Mouse (Mus musculus) testis, postnatal 10 days (tissue): ENCODE results near the gene Tef.
A peak's percentile ranks its signal among the peaks of the same experiment; 100 is the strongest.

ENCODE experiments used
- DNase-seq: peaks from one replicate; pipeline ENCODE4 v3.0.0; 2021; ENCODE audit warnings: low spot score

Gene Tef

DNA sequence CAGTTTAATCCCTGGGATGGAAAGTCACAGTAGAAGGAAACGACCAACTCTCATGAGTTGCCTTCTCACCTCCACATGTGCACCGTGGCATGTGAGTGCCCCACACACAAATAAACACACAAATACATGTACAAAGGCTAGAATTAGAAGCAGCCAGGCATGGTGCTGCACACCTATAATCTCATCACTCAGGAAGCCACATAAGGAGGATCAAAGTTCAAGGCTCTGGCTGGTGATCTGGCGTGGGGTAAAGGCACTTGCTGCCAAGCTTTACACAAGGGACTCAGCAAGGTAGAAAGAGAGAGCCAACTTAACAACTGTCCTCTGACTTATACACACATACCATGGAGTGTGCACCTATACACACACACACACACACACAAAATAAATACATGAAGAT, 1.8 kb upstream of the Tef start:
- no peak for DNase-seq

DNA sequence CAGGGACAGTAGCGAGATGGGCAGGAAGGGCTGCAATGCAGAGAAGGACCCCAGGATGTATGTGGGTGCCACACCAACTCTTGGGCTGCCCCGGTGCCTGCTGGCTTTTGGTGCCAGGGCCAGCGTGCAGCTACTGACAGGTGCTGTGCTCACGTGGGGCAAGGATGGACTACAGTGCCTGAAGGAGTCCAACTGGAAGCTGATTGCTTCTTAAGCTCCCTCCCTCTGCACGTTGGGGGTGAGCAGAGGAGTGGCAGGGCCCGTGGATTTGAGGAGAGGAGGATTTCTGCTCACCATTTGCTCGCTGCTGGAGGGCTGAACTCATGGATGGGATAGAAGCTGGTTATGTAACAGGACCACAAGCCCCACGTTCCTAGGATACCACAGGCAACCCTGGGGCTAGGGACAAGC, 725 bp downstream of the Tef start:
- DNase-seq: no peak

DNA sequence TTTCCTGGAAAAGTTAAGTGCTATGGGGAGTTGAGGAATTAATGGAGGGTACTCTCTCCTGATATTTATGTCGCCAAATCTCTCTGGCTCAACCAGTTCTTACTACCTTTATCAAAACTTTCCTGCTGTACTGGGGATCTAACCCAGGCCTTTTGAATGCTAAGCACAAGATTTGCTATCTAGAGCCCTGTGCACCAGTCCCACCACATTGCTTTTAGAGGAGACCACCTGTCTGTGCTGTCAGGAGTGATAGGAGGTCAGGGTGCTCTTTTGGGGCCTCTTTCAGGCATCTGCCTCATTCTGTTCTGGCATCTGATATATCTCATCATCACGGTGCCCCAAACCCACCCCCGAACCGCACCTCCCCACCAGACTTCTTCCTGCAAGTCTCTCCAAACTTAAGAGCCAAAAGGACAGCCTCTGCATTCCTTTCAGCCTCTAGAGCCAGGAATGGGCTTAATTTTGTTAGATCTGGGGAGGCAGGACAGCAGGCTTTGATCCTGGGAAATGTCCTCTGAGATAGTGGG, 1.3 kb downstream of the Tef start:
- no peak for DNase-seq

GRCm38 (mm10) chr15:81804172-81804571, 2.0 kb downstream of the Tef start:
- DNase-seq: no peak

DNA sequence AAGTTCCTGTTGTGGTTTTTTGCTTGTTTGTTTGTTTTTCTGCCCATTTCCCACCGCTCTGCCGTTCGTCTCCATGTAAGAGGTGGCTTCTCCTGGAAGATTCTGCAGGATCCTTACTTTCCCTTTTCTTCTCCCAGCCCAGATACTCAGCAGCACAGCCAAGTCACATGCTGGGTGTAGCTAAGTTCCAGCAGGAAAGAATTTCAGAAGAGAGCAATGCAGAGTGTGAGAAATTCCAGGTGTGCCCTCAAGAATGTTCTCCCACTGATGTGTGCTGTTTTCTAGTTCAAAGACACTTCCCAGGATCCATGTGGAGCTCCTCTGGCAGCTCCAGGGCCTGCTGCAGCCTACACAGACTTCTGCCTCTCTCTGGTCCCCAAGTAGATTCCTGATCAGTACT, 2.7 kb downstream of the Tef start:
- no peak for DNase-seq

DNA sequence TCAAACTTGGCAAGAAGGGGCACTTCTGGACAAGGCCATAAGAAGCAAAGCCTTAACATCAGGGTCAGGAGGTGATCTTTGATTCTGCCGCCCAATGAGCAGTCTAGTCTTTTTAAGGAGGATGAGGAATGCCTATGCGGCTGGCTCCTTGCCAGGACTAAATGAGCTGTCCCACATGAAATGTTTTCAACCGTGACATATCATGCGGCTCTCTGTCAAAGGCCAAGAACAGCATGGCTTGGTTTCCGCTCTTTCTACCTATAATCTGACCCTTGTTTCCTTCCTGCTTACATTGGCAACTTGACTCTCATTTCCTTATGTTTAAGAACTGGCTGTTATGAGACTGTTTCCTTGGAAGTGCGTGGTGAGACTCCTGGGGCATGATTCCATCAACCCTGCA, 3.4 kb downstream of the Tef start:
- no peak for DNase-seq

DNA sequence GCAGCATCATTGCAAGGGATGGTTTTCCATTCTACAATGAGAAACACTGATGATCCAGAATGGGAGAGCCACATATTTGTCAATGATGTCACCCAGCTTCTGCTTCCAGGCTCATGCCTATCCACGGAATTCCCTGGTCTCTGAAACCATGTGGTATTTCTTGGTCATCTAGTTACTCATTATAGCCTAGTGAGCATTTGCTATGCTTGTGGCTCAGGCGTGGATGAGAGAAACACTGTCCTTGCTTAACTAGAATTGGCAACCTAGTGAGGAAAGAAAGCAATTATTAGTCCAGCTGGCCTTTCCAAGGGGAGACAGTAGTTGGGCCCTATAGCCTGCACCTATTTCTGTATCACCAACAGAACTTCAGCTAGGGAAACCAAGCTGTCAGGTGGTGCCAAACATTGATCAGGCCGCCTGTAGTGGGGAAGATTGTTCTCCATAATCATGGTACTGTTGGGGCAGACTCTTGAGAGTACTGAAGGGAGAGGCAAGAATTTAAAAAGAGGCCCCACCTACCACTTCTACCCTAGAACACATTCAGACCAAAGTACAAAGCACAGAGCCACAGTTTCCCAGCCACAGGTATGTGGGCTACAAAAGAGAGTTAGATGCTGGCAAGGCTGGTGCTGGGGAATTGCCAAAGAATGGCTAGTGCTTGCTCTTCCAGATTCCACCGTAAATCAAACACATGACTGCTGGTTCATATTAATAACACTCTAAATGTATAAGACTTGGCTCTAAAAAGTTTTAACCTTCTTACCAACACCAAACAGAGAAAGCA, 4.6 kb downstream of the Tef start:
- DNase-seq: no peak

DNA sequence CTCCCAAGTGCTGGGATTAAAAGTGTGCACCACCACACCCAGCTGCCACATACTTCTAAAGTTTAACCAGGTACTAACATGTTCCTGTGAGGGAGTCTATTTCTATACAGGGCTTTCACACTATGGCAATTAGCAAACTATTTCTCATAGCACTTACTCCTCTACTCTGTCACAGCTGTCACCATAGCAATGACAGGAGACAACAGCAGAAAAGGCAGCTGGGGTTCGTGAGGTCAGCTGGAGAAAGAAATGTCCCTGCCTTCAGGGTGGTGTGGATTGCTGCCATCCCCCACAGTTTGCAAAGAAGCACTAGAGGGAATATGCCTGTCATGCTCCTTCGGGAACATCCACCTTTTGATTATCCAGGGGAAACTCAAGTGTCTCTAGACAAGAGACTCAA, 6.6 kb downstream of the Tef start:
- no peak for DNase-seq

DNA sequence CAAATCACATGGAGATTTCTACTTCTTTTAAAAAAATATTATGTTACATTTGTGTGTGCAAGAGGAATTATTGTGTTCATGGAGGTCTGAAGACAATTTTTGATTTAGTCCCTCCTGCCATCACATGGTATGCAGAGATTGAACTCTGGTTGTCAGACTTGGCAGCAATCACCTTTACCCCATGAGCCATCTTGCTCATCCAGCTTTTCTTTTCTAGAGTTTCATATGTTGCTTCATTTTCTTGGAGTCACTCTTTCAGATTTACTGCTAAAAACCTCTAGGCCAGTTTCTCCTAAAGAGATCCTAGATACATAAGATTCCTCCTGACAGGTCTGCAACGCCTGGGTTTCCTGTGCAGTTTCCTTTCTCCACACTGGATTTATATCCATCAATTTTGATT, 7.3 kb downstream of the Tef start:
- DNase-seq: no peak

GRCm38 (mm10) chr15:81810150-81810549, 7.9 kb downstream of the Tef start:
- peak; percentile 91 for DNase-seq

- peak; percentile 100 for DNase-seq
Measured at GRCm38 (mm10) chr15:81810671-81811598, 8.7 kb downstream of the Tef start.

DNA sequence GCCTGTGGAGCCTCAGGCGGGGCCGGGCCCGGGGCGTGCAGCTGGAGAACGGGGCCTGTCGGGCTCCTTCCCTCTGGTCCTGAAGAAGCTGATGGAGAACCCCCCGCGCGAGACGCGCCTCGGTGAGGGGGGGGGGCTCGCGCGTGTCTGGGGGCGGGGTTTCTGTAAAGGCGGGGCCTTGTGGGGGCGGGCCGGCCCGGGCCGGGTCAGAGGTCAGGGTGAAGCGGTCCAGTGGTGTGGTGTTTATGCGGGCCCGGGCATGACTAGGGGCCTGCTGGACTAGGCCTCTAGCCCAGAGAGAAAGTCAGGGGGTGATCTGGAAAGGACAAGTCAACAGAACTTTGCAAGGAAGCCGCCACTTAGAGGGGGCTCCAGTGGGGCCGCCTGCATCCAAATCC, 9.4 kb downstream of the Tef start:
- DNase-seq: peak; percentile 85

- DNase-seq: no peak
Measured at GRCm38 (mm10) chr15:81812287-81812686, 10.1 kb downstream of the Tef start.

GRCm38 (mm10) chr15:81812696-81813631, 10.7 kb downstream of the Tef start:
- DNase-seq: no peak

DNA sequence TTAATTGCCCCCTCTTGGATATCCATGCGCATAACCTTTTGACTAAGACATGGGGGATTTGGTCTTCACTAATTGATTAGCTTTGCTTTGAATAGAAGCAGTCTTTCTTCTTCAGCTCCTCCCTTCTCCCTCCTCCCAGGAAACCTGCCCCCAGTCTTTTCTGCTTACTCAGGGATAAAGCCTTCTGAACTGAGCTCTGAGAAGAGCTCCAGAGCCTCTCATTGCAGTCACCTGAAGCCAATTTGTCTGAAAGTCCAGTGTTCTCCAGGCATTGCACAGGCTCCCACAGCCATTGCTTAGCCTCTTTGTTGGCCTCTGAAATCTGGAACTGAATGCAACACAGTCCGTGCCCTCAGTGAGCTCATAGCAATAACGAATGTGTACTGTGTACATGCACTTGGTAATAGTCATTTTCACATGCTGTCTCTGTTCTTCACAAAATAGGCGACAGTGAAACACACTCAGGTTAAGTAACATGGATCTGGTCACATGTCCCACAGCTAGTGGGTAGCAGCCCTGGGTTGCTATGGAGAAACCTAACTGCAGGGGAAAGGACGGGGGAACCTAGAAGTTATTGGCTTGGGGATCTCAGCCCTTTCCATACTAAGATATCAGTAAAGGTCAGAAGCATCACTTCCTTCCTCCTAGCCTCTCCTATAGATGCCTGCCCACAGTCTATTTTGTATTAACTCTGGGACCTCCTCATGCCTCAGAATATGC, 11.9 kb downstream of the Tef start:
- no peak for DNase-seq

GRCm38 (mm10) chr15:81814716-81815370, 12.6 kb downstream of the Tef start:
- no peak for DNase-seq

GRCm38 (mm10) chr15:81818404-81818803, 16.2 kb downstream of the Tef start:
- DNase-seq: no peak

DNA sequence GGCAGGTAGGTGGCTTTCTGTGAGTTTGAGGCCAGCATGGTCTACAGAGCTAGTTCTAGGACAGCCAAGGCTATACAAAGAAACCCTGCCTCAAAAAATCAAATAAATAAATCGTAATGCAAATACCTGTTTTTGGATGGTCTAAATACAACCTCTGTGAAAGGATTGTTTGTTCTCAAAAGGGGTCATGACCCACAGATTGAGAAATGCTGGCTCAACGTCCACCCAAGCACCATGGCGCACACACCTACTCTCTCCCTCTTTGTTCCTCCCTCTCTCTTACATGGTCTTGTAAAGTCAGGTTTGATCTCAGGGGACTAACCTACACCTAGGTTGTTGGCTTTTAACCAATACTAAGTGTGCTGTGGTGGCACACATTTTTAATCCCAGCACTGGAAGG, 20.4 kb downstream of the Tef start:
- DNase-seq: no peak

DNA sequence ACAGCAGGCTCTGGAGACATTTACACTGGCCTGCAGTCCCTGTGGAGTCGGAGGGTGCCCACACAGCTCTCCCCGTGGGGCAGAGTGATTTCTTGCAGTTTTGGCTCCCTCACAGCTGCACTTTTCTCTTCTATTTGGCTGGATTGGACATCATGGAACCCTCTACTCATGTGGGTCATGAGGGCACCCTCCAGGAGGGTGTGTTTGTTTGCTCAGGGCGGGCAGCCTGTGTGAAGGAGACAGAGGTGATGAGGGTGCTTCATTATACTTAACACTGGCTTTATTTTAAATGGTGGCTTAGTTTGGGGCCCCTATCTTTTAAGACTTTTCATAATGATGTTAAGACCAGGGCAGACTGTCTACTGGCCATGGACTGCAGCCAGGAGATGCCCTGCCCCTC, 22.6 kb downstream of the Tef start:
- no peak for DNase-seq

GRCm38 (mm10) chr15:81828426-81829207, 26.4 kb downstream of the Tef start:
- no peak for DNase-seq
